Mouse (Mus musculus) skeletal muscle tissue, postnatal 0 days (tissue): Measurements from ENCODE around the gene A430005L14Rik. TPM values are rescaled to one million over a fixed set of nuclear protein-coding genes. Genes with fewer than 3 reads are reported as not detected.

ENCODE experiments used
- polyA plus RNA-seq: library from polyadenylated mRNA; unstranded; fragments of >200 nt; fragmentation: Nextera tagmentation; extraction: Ambion mirVana; gene quantifications from 2 replicates; pipeline ENCODE4 v1.2.1, GENCODE M21; 2015

The A430005L14Rik gene
- polyA plus RNA-seq: 39.0 and 45.4 TPM in 2 replicates

GRCm38 (mm10) chr4:153956569-153957405 is at the start of gene A430005L14Rik:
A430005L14Rik (plus strand) TSS chr4:153957237.

GRCm38 (mm10) chr4:153974431-153975291 is 17.6 kb downstream of the A430005L14Rik start, which contains the start of the genes Dffb and Cep104:
Dffb (minus strand) TSS chr4:153975126.
Cep104 (plus strand) TSS chr4:153975194.

Other genes starting within 250 kb of the A430005L14Rik start
- 4.1 and 4.8 TPM in 2 replicates for gene Dffb, start 17.9 kb downstream of the A430005L14Rik start, polyA plus RNA-seq
- gene Cep104, start 18.0 kb downstream of the A430005L14Rik start, polyA plus RNA-seq: 7.8 and 8.1 TPM in 2 replicates
- gene Lrrc47, start 54.5 kb downstream of the A430005L14Rik start, polyA plus RNA-seq: 15.4 and 20.0 TPM in 2 replicates
- 44.0 and 49.9 TPM in 2 replicates for gene Smim1, start 69.0 kb downstream of the A430005L14Rik start, polyA plus RNA-seq
- gene Ccdc27, start 85.4 kb downstream of the A430005L14Rik start, polyA plus RNA-seq: not detected in 2 replicates
- 0.05 and 0.11 TPM in 2 replicates for gene Trp73, start 183.0 kb downstream of the A430005L14Rik start, polyA plus RNA-seq
- gene Wrap73, start 185.1 kb downstream of the A430005L14Rik start, polyA plus RNA-seq: 29.6 and 37.7 TPM in 2 replicates
- 106 TPM in 2 replicates for gene Tprgl, start 203.4 kb downstream of the A430005L14Rik start, polyA plus RNA-seq
- 6.0 and 6.3 TPM in 2 replicates for gene Megf6, start 213.5 kb downstream of the A430005L14Rik start, polyA plus RNA-seq